Mouse (Mus musculus) cortical plate, adult 2 months (tissue): ENCODE results near the gene Chrna10.

Source experiments
- CTCF ChIP-seq: fragments of 200-500 bp; IDR thresholded peaks from 2 replicates; pipeline ENCODE4 v1.5.1; 2011; ENCODE audit warnings: mild to moderate bottlenecking, control low read depth, low read length; ENCODE audit not compliant: insufficient read depth; ENCODE audit errors: extremely low read depth
- POLR2A ChIP-seq: fragments of 200-500 bp; IDR thresholded peaks from 2 replicates; pipeline ENCODE4 v1.6.1; 2011; ENCODE audit warnings: mild to moderate bottlenecking, low read length, control low read depth; ENCODE audit not compliant: insufficient read depth; ENCODE audit errors: extremely low read depth

DNA sequence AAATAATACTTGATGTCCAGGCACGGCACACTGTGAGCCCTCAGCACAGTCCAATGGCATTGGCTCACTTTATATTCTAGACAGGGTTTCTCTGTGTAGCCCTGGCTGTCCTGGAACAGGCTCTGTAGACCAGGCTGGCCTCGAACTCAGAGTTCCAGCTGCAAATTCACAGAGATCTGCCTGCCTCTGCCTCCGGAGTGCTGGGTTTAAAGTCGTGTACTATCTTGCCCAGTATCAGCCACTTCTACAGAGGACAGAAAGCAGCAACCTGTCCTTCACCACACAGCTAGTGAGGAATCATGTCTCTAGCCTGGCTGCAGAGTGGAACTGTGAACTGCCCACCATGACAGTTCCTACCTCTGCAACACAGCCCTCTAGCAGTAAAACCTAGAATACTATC, 6.9 kb downstream of the Chrna10 start:
- TF ChIP-seq CTCF (no peak), POLR2A (no peak)
